Mouse (Mus musculus) hindbrain, embryonic 11.5 days (tissue): ENCODE measurements around the gene Dpm1. TPM values are rescaled to one million over a fixed set of nuclear protein-coding genes. Genes with fewer than 3 reads are reported as not detected.

ENCODE experiments used
- ATAC-seq: fragments of 200-750 bp; cut with Nextera tagmentation; 2 replicates; pipeline ENCODE4 v1.8.0; 2017; ENCODE audit warnings: mild to moderate bottlenecking, moderate TSS enrichment, moderate library complexity; ENCODE audit not compliant: low FRiP score
- DNase-seq: peaks from one replicate; pipeline ENCODE4 v3.0.0-alpha.2; 2015; ENCODE audit warnings: low spot score
- H3K27ac ChIP-seq: fragments of 300-500 bp; sonication (generic); 2 replicates; pipeline ENCODE4 v1.5.1; 2014; ENCODE audit warnings: mild to moderate bottlenecking, low read depth, low read length
- H3K27me3 ChIP-seq: fragments of 300-500 bp; sonication (generic); 2 replicates; pipeline ENCODE4 v1.6.1; 2014; ENCODE audit warnings: mild to moderate bottlenecking, low read length, moderate library complexity, mixed read lengths; ENCODE audit not compliant: control insufficient read depth, insufficient read depth
- H3K36me3 ChIP-seq: fragments of 300-500 bp; sonication (generic); 2 replicates; pipeline ENCODE4 v1.6.1; 2014; ENCODE audit warnings: mild to moderate bottlenecking, low read length, moderate library complexity, mixed read lengths; ENCODE audit not compliant: control insufficient read depth, insufficient read depth
- H3K4me1 ChIP-seq: fragments of 300-500 bp; sonication (generic); replicated peaks from 2 replicates; pipeline ENCODE4 v1.6.1; 2014; ENCODE audit warnings: low read length, mixed read lengths; ENCODE audit not compliant: control insufficient read depth, insufficient read depth
- H3K4me2 ChIP-seq: fragments of 300-500 bp; sonication (generic); replicated peaks from 2 replicates; pipeline ENCODE4 v1.6.1; 2014; ENCODE audit warnings: mild to moderate bottlenecking, low read depth, low read length
- H3K4me3 ChIP-seq: fragments of 300-500 bp; sonication (generic); 2 replicates; pipeline ENCODE4 v1.5.1; 2014; ENCODE audit warnings: low read depth, low read length
- H3K9ac ChIP-seq: fragments of 300-500 bp; sonication (generic); 2 replicates; pipeline ENCODE4 v1.6.1; 2014; ENCODE audit warnings: low read depth, low read length
- H3K9me3 ChIP-seq: fragments of 300-500 bp; sonication (generic); 2 replicates; pipeline ENCODE4 v1.6.1; 2016; ENCODE audit warnings: low read length; ENCODE audit not compliant: control insufficient read depth
- WGBS: fragments of 180-500 bp; shearing (Covaris S2); extraction: QIAGEN DNeasy Blood & Tissue Kit; methylation state at CpG from one replicate; pipeline ENCODE4 v1.1.7; 2014; 5-methylcytosine and 5-hydroxymethylcytosine counted together
- polyA plus RNA-seq: library from polyadenylated mRNA; unstranded; fragments of >200 nt; fragmentation: Nextera tagmentation; extraction: Ambion mirVana; gene quantifications from 2 replicates; pipeline ENCODE4 v1.2.1, GENCODE M21; 2014

Gene Dpm1
- polyA plus RNA-seq, 1 experiment from 2014 or later = 65.1 TPM

- no peak for ATAC-seq
- 68% methylated on average over 7 of the region's 7 CpGs for WGBS
- Histone ChIP-seq H3K27me3 (no peaks in the 10 kb centered on the region; the same call in 1 of the 2 replicates), H3K4me1 (no peaks in the 10 kb centered on the region), H3K9ac (no peak overlapping the region), H3K4me3 (no peak overlapping the region), H3K4me2 (no peak overlapping the region), H3K27ac (no peak overlapping the region), H3K36me3 (no peaks in the 10 kb centered on the region), H3K9me3 (no peaks in the 10 kb centered on the region)
- no peak for DNase-seq
Observed at GRCm38 (mm10) chr2:168253822-168254221, 23.4 kb upstream of the Dpm1 start.

GRCm38 (mm10) chr2:168252639-168253292, 22.4 kb upstream of the Dpm1 start:
- Histone ChIP-seq H3K4me1 (no peaks in the 10 kb centered on the region), H3K27me3 (no peaks in the 10 kb centered on the region; the same call in 1 of the 2 replicates), H3K36me3 (no peaks in the 10 kb centered on the region), H3K4me3 (no peak overlapping the region), H3K4me2 (no peak overlapping the region), H3K9me3 (no peaks in the 10 kb centered on the region), H3K9ac (no peak overlapping the region), H3K27ac (no peak overlapping the region)
- 12% methylated on average over 16 of the region's 16 CpGs for WGBS
- ATAC-seq (no peak), DNase-seq (peak; percentile 72)

- H3K27me3 ChIP-seq = no peaks in the 10 kb centered on the region; the same call in 1 of the 2 replicates
- no peaks in the 10 kb centered on the region for H3K9me3 ChIP-seq
- no peaks in the 10 kb centered on the region for H3K36me3 ChIP-seq
- H3K4me3 ChIP-seq = no peak overlapping the region
- no peak overlapping the region for H3K4me2 ChIP-seq
- H3K4me1 ChIP-seq = no peaks in the 10 kb centered on the region
- peak; percentile 33; the same call in 1 of the 2 replicates for ATAC-seq
- WGBS = 17% methylated on average over 8 of the region's 8 CpGs
- no peak overlapping the region for H3K9ac ChIP-seq
- no peak overlapping the region for H3K27ac ChIP-seq
- DNase-seq = peak; percentile 91
Observed at GRCm38 (mm10) chr2:168250270-168250669, 19.9 kb upstream of the Dpm1 start.

GRCm38 (mm10) chr2:168248856-168249245, 18.5 kb upstream of the Dpm1 start:
- 24% methylated on average over 2 of the region's 2 CpGs for WGBS
- no peaks in the 10 kb centered on the region; the same call in 1 of the 2 replicates for H3K27me3 ChIP-seq
- H3K9me3 ChIP-seq = no peaks in the 10 kb centered on the region
- H3K27ac ChIP-seq = no peak overlapping the region
- no peak overlapping the region for H3K9ac ChIP-seq
- H3K4me3 ChIP-seq = no peak overlapping the region
- no peaks in the 10 kb centered on the region for H3K4me1 ChIP-seq
- H3K4me2 ChIP-seq = no peak overlapping the region
- DNase-seq (peak; percentile 57), ATAC-seq (no peak)
- H3K36me3 ChIP-seq = no peaks in the 10 kb centered on the region

- DNase-seq (no peak), ATAC-seq (no peak)
- Histone ChIP-seq H3K9me3 (no peaks in the 10 kb centered on the region), H3K36me3 (no peaks in the 10 kb centered on the region), H3K27ac (no peak overlapping the region), H3K4me3 (no peak overlapping the region), H3K4me1 (no peaks in the 10 kb centered on the region), H3K27me3 (no peaks in the 10 kb centered on the region; the same call in 1 of the 2 replicates), H3K4me2 (no peak overlapping the region), H3K9ac (no peak overlapping the region)
- 79% methylated on average over 8 of the region's 8 CpGs for WGBS
Observed at GRCm38 (mm10) chr2:168248167-168248855, 17.9 kb upstream of the Dpm1 start.

- no peaks in the 10 kb centered on the region for H3K27me3 ChIP-seq
- no peak overlapping the region for H3K9ac ChIP-seq
- H3K4me3 ChIP-seq = no peak overlapping the region
- 40% methylated on average over 8 of the region's 8 CpGs for WGBS
- no peaks in the 10 kb centered on the region for H3K4me1 ChIP-seq
- DNase-seq = no peak
- H3K36me3 ChIP-seq = no peaks in the 10 kb centered on the region
- no peak overlapping the region for H3K4me2 ChIP-seq
- no peaks in the 10 kb centered on the region for H3K9me3 ChIP-seq
- ATAC-seq = no peak
- no peak overlapping the region for H3K27ac ChIP-seq
Observed at GRCm38 (mm10) chr2:168245571-168245970, 15.2 kb upstream of the Dpm1 start.

- DNase-seq = no peak
- no peak overlapping the region for H3K4me3 ChIP-seq
Observed at GRCm38 (mm10) chr2:168243278-168243677, 12.9 kb upstream of the Dpm1 start.

GRCm38 (mm10) chr2:168242841-168243240, 12.4 kb upstream of the Dpm1 start:
- H3K4me3 ChIP-seq = no peak overlapping the region
- no peak for ATAC-seq
- no peak overlapping the region for H3K4me2 ChIP-seq
- H3K9ac ChIP-seq = no peak overlapping the region
- H3K27ac ChIP-seq = no peak overlapping the region
- no peaks in the 10 kb centered on the region for H3K27me3 ChIP-seq
- no peaks in the 10 kb centered on the region for H3K4me1 ChIP-seq
- H3K9me3 ChIP-seq = no peaks in the 10 kb centered on the region
- no peaks in the 10 kb centered on the region for H3K36me3 ChIP-seq
- no peak for DNase-seq

More at GRCm38 (mm10) chr2:168243278-168243677, 12.9 kb upstream of the Dpm1 start:
- WGBS = 72% methylated on average over 4 of the region's 4 CpGs
- no peaks in the 10 kb centered on the region for H3K36me3 ChIP-seq
- H3K27me3 ChIP-seq = no peaks in the 10 kb centered on the region
- no peak overlapping the region for H3K27ac ChIP-seq
- H3K9ac ChIP-seq = no peak overlapping the region
- no peaks in the 10 kb centered on the region for H3K4me1 ChIP-seq
- no peak overlapping the region for H3K4me2 ChIP-seq
- no peak for ATAC-seq
- H3K9me3 ChIP-seq = no peaks in the 10 kb centered on the region

GRCm38 (mm10) chr2:168238335-168238734, 7.9 kb upstream of the Dpm1 start:
- Histone ChIP-seq H3K27ac (no peak overlapping the region), H3K9ac (no peak overlapping the region), H3K4me3 (no peak overlapping the region), H3K36me3 (no peaks in the 10 kb centered on the region), H3K4me2 (no peak overlapping the region), H3K27me3 (no peaks in the 10 kb centered on the region), H3K9me3 (no peaks in the 10 kb centered on the region), H3K4me1 (no peaks in the 10 kb centered on the region)
- 94% methylated on average over 4 of the region's 4 CpGs for WGBS
- DNase-seq (no peak), ATAC-seq (no peak)
